Mouse (Mus musculus) liver, embryonic 16.5 days (tissue): Measurements from ENCODE around the gene Tst. TPM values are rescaled to one million over a fixed set of nuclear protein-coding genes. Genes with fewer than 3 reads are reported as not detected.

Experiments
- ATAC-seq: fragments of 200-750 bp; cut with Nextera tagmentation; 2 replicates; pipeline ENCODE4 v1.8.0; 2017; ENCODE audit warnings: low read depth, mild to moderate bottlenecking, moderate number of reproducible peaks, moderate library complexity
- H3K27ac ChIP-seq: fragments of 300-500 bp; sonication (generic); 2 replicates; pipeline ENCODE4 v1.5.1; 2014; ENCODE audit warnings: mild to moderate bottlenecking, low read length
- H3K27me3 ChIP-seq: fragments of 300-500 bp; sonication (generic); 2 replicates; pipeline ENCODE4 v1.6.1; 2014; ENCODE audit warnings: low read depth, low read length, mixed read lengths; ENCODE audit not compliant: control insufficient read depth, insufficient read depth
- H3K36me3 ChIP-seq: fragments of 300-500 bp; sonication (generic); 2 replicates; pipeline ENCODE4 v1.6.1; 2014; ENCODE audit warnings: mild to moderate bottlenecking; ENCODE audit not compliant: control insufficient read depth, insufficient read depth
- H3K4me1 ChIP-seq: fragments of 300-500 bp; sonication (generic); 2 replicates; pipeline ENCODE4 v1.6.1; 2014; ENCODE audit warnings: low read depth, low read length, mixed read lengths; ENCODE audit not compliant: control insufficient read depth
- H3K4me2 ChIP-seq: fragments of 300-500 bp; sonication (generic); 2 replicates; pipeline ENCODE4 v1.6.1; 2014; ENCODE audit warnings: low read depth, low read length, mixed read lengths
- H3K4me3 ChIP-seq: fragments of 300-500 bp; sonication (generic); 2 replicates; pipeline ENCODE4 v1.5.1; 2014; ENCODE audit warnings: low read depth, mild to moderate bottlenecking, low read length
- H3K9ac ChIP-seq: fragments of 300-500 bp; sonication (generic); 2 replicates; pipeline ENCODE4 v1.6.1; 2014; ENCODE audit warnings: low read depth, low read length
- H3K9me3 ChIP-seq: fragments of 300-500 bp; sonication (generic); replicated peaks from 2 replicates; pipeline ENCODE4 v1.6.1; 2016; ENCODE audit warnings: low read length; ENCODE audit not compliant: control insufficient read depth
- WGBS: fragments of 180-500 bp; shearing (Covaris S2); extraction: QIAGEN DNeasy Blood & Tissue Kit; methylation state at CpG from one replicate; pipeline ENCODE4 v1.1.7; 2014; ENCODE audit not compliant: insufficient replicate concordance; 5-methylcytosine and 5-hydroxymethylcytosine counted together
- polyA plus RNA-seq: library from polyadenylated mRNA; unstranded; fragments of >200 nt; fragmentation: Nextera tagmentation; extraction: Ambion mirVana; gene quantifications from 2 replicates; pipeline ENCODE4 v1.2.1, GENCODE M21; 2015

The Tst gene
- polyA plus RNA-seq, 1 experiment from 2014 or later, result 265 TPM

DNA sequence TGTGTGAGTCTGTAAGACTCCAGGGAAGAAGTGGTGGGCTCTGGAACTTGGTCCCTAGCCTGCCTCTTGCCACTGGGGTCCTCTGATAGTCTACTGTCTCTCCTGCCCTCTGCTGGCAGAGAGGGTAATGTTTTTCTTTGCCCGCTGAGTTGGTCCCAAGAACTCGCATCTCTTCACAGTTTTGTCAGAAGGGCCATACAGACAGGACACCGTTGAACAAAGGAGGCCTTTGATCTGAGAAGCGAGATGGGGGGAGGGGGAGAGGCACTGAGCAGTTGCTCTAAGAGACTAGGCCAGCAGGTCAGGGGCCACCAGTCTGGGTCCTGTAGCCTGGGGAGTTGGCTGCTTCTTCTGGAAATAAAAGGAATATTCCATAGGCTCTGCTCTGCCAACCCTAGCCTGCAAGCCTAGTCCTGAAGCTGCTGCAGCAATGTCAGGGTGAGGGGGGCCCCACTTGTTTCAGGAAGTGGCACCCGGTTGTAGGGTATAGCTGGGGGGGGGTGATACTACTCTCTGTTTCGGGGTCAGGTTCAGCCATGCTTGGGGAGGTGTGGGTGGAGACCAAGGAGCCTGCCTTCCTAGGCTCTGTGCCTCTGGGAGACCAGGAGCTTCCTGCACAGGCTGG, 29.3 kb upstream of the Tst start:
- Histone ChIP-seq H3K9me3 (no peaks in the 10 kb centered on the region), H3K36me3 (no peaks in the 10 kb centered on the region), H3K4me2 (no peak overlapping the region), H3K27ac (no peak overlapping the region), H3K4me3 (no peak overlapping the region), H3K9ac (no peak overlapping the region), H3K27me3 (peaks cover 21% of the 10 kb centered on the region), H3K4me1 (peaks cover 5% of the 10 kb centered on the region; the same call in 1 of the 2 replicates)
- no peak for ATAC-seq
- WGBS, result 24% methylated on average over 6 of the region's 6 CpGs

DNA sequence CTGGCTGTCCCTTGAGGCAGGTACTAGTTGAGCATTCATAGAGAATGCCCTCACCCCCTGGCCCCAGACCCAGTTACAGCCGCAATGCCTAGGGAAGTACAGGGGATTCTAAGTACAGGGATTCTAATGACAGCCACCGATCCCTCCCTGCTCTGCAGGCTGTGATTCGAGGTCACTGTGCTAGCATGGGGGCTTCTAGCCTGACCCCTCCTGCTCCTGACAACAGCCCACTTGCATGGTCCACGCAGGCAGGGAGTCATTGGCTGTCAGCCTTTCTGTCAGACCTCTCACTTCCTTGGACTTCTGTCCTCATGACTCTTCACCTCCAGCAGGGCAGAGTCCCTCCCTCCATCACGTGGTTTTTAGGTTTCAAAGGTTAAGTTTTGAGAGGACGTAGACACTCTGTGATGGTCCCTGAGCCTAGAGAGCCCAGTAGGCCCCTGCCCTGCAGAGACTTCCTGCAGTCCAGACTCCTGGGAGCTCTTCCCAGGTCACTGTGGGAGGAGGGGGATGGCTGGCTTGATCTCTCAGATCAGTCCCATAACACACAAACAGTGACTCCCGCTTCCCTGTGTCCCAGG, 25.9 kb upstream of the Tst start:
- no peaks in the 10 kb centered on the region for H3K36me3 ChIP-seq
- H3K27me3 ChIP-seq, result peaks cover 39% of the 10 kb centered on the region
- ATAC-seq, result peak; percentile 60
- H3K9ac ChIP-seq, result no peak overlapping the region
- H3K9me3 ChIP-seq, result no peaks in the 10 kb centered on the region
- 50% methylated on average over 7 of the region's 7 CpGs for WGBS
- H3K27ac ChIP-seq, result peak overlapping the region; percentile 42
- no peak overlapping the region for H3K4me3 ChIP-seq
- peaks cover 1% of the 10 kb centered on the region; the same call in 1 of the 2 replicates for H3K4me1 ChIP-seq
- no peak overlapping the region for H3K4me2 ChIP-seq

- 72% methylated on average over 10 of the region's 10 CpGs for WGBS
- no peak overlapping the region for H3K4me2 ChIP-seq
- H3K4me1 ChIP-seq, result no peaks in the 10 kb centered on the region; the same call in 1 of the 2 replicates
- no peak overlapping the region for H3K9ac ChIP-seq
- H3K4me3 ChIP-seq, result no peak overlapping the region
- no peaks in the 10 kb centered on the region for H3K36me3 ChIP-seq
- ATAC-seq, result no peak
- H3K27ac ChIP-seq, result no peak overlapping the region
- peaks cover 35% of the 10 kb centered on the region for H3K27me3 ChIP-seq
- no peaks in the 10 kb centered on the region for H3K9me3 ChIP-seq
Observed at GRCm38 (mm10) chr15:78430874-78431273, 25.2 kb upstream of the Tst start.

DNA sequence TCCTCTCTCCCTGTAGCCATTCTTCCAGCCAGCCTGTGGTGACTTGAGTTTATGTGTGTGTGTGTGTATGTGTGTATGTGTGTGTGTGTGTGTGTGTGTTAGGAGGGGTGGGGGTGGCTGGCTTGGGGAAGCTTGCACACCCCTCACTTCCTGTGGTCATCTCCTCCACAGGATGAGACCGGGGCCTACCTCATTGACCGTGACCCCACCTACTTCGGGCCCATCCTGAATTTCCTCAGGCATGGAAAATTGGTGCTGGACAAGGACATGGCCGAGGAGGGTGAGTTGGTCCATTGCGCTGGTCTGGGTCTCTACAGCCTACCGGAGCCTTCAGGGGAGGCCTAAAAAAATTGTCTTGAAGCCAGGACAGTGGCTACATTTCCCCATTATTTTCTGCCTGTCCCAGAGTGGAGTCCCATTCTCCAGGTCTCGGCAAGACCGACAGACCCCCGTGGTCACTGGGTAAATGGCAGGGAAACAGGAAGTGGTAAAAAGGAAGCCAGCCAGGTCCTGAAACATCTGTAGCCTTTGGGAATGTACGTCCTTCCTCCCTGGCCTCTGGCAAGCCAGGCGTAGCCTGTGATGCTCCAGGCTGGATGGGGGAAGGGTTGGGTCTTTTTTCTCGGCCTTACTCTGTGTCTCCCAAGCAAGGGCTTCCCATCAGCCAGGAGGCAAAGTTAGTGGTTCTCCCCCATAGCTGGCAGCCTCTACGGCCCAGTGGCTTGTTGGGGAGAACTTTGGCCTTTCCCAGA, 24.3 kb upstream of the Tst start:
- Histone ChIP-seq H3K36me3 (no peaks in the 10 kb centered on the region), H3K9ac (no peak overlapping the region), H3K27me3 (peaks cover 39% of the 10 kb centered on the region), H3K4me3 (no peak overlapping the region), H3K4me2 (no peak overlapping the region), H3K9me3 (no peaks in the 10 kb centered on the region), H3K27ac (0 out of 2 replicates have a peak overlapping the region, but pooled peaks have one; percentile 8), H3K4me1 (no peaks in the 10 kb centered on the region; the same call in 1 of the 2 replicates)
- 49% methylated on average over 13 of the region's 13 CpGs for WGBS
- no peak for ATAC-seq

- H3K4me3 ChIP-seq, result peak overlapping the region; percentile 57
- no peaks in the 10 kb centered on the region; the same call in none of the 2 replicates for H3K4me1 ChIP-seq
- peaks cover 49% of the 10 kb centered on the region for H3K27me3 ChIP-seq
- no peaks in the 10 kb centered on the region for H3K36me3 ChIP-seq
- peak overlapping the region; percentile 47; the same call in 1 of the 2 replicates for H3K4me2 ChIP-seq
- no peak for ATAC-seq
- H3K27ac ChIP-seq, result no peak overlapping the region
- peak overlapping the region; percentile 8; the same call in 1 of the 2 replicates for H3K9ac ChIP-seq
- no peaks in the 10 kb centered on the region for H3K9me3 ChIP-seq
- 28% methylated on average over 3 of the region's 3 CpGs for WGBS
Observed at GRCm38 (mm10) chr15:78429139-78429459, 23.4 kb upstream of the Tst start.

DNA sequence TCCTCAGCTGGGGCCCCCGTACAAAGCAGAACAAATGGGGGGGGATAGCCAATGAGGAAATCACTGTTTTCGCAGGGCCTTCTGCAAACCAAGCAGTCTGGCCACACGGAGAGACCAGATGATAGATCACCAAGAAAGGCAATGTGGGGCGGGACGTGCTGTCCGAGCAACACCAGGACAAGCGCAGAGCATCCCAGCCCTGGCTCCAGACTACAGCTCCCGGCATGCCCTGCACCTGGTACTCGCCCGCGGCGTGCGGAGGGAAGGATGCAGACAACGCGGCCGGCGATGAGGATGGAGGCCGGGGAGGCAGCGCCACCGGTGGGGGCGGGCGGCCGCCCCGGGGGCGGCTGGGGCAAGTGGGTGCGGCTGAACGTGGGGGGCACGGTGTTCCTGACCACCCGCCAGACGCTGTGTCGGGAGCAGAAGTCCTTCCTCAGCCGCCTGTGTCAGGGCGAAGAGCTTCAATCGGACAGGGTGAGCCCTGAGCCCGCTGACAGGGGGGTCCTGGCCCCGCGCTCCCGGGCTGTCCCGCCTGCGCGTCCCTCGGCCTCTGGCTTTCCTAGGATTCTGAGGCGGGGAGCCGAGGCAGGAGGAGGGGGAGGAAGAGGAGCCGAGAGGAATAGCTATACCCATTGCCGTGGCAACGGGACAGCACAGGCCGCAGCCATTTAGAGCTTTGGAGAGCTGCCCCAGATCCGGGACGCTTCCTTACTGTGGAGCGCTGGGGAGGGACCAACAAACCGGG, 22.9 kb upstream of the Tst start, which contains the start of gene Kctd17:
TSS of gene Kctd17 (plus strand) at position 174 of the 748 bp plus-strand sequence.
- 3% methylated on average over 52 of the region's 52 CpGs for WGBS
- no peak within 1 kb of the TSS for H3K27ac ChIP-seq

GRCm38 (mm10) chr15:78425230-78425629, 19.5 kb upstream of the Tst start:
- peaks cover 61% of the 10 kb centered on the region for H3K27me3 ChIP-seq
- H3K27ac ChIP-seq, result no peak overlapping the region
- no peaks in the 10 kb centered on the region for H3K36me3 ChIP-seq
- H3K9ac ChIP-seq, result no peak overlapping the region
- no peak overlapping the region for H3K4me2 ChIP-seq
- no peaks in the 10 kb centered on the region for H3K9me3 ChIP-seq
- no peak overlapping the region for H3K4me3 ChIP-seq
- no peak for ATAC-seq
- H3K4me1 ChIP-seq, result peaks cover 5% of the 10 kb centered on the region
- WGBS, result 48% methylated on average over 4 of the region's 4 CpGs

More for the DNA sequence above, 22.9 kb upstream of the Tst start, which contains the start of gene Kctd17:
- no peaks in the 10 kb centered on the region; the same call in none of the 2 replicates for H3K4me1 ChIP-seq
- peak within 1 kb of the TSS; percentile 8; the same call in 1 of the 2 replicates for H3K9ac ChIP-seq
- H3K4me2 ChIP-seq, result peak within 1 kb of the TSS; percentile 47
- peaks cover 54% of the 10 kb centered on the region for H3K27me3 ChIP-seq
- H3K4me3 ChIP-seq, result peak within 1 kb of the TSS; percentile 57
- ATAC-seq, result peak; percentile 65
- H3K9me3 ChIP-seq, result no peaks in the 10 kb centered on the region
- no peaks in the 10 kb centered on the region for H3K36me3 ChIP-seq

DNA sequence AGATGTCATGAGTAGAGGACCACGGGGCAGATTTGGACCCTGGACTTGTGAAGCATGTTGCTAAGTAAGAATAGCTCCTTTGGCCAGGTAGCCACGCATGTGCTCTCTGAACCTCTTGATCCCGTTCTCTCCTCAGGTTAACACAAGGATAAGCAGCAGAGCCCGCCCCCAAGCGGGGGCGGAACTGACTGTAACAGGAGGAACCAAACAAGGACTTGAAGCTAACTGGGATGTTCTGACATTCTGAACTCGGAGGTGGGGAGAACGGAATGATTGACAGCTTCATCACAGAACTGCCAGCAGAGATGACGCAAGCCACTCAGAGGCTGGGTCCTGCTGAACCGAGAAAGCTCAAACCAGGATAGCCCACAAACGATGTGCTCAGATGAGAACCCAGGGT, 18.8 kb upstream of the Tst start:
- Histone ChIP-seq H3K4me2 (no peak overlapping the region), H3K4me3 (no peak overlapping the region), H3K27ac (no peak overlapping the region), H3K36me3 (no peaks in the 10 kb centered on the region), H3K27me3 (peaks cover 57% of the 10 kb centered on the region), H3K9ac (no peak overlapping the region), H3K4me1 (peaks cover 5% of the 10 kb centered on the region), H3K9me3 (no peaks in the 10 kb centered on the region)
- ATAC-seq, result peak; percentile 63
- WGBS, result 14% methylated on average over 11 of the region's 11 CpGs
